Mouse (Mus musculus) intestine, embryonic 14.5 days (tissue): ENCODE results near the gene Opa1. TPM values are rescaled to one million over a fixed set of nuclear protein-coding genes. Genes with fewer than 3 reads are reported as not detected.

Experiments
- ATAC-seq: fragments of 200-750 bp; cut with Nextera tagmentation; replicated peaks from 2 replicates; pipeline ENCODE4 v1.8.0; 2017; ENCODE audit warnings: low read depth, moderate number of reproducible peaks, moderate TSS enrichment, moderate library complexity; ENCODE audit not compliant: low FRiP score, low TSS enrichment
- DNase-seq: peaks from one replicate; pipeline ENCODE4 v3.0.0-alpha.2; 2018; ENCODE audit warnings: low spot score
- H3K27ac ChIP-seq: fragments of 300-500 bp; sonication (generic); 2 replicates; pipeline ENCODE4 v1.5.1; 2014; ENCODE audit warnings: low read depth, mild to moderate bottlenecking, control low read depth
- H3K27me3 ChIP-seq: fragments of 300-500 bp; sonication (generic); replicated peaks from 2 replicates; pipeline ENCODE4 v1.6.1; 2014; ENCODE audit warnings: low read length, control low read depth; ENCODE audit not compliant: control insufficient read depth, insufficient read depth
- H3K36me3 ChIP-seq: fragments of 300-500 bp; sonication (generic); 2 replicates; pipeline ENCODE4 v1.6.1; 2014; ENCODE audit warnings: low read length, control low read depth; ENCODE audit not compliant: control insufficient read depth, insufficient read depth
- H3K4me1 ChIP-seq: fragments of 300-500 bp; sonication (generic); replicated peaks from 2 replicates; pipeline ENCODE4 v1.6.1; 2014; ENCODE audit warnings: low read length, control low read depth, mixed read lengths; ENCODE audit not compliant: control insufficient read depth, insufficient read depth
- H3K4me2 ChIP-seq: fragments of 300-500 bp; sonication (generic); 2 replicates; pipeline ENCODE4 v1.6.1; 2014; ENCODE audit warnings: low read length
- H3K4me3 ChIP-seq: fragments of 300-500 bp; sonication (generic); 2 replicates; pipeline ENCODE4 v1.5.1; 2014; ENCODE audit warnings: low read depth, low read length, control low read depth, mixed read lengths
- H3K9ac ChIP-seq: fragments of 300-500 bp; sonication (generic); 2 replicates; pipeline ENCODE4 v1.6.1; 2014; ENCODE audit warnings: mild to moderate bottlenecking, low read length
- H3K9me3 ChIP-seq: fragments of 300-500 bp; sonication (generic); 2 replicates; pipeline ENCODE4 v1.6.1; 2016; ENCODE audit warnings: low read length, control low read depth; ENCODE audit not compliant: control insufficient read depth
- WGBS: fragments of 180-500 bp; shearing (Covaris S2); extraction: QIAGEN DNeasy Blood & Tissue Kit; methylation state at CpG from one replicate; pipeline ENCODE4 v1.1.7; 2014; 5-methylcytosine and 5-hydroxymethylcytosine counted together
- polyA plus RNA-seq: library from polyadenylated mRNA; unstranded; fragments of >200 nt; fragmentation: Nextera tagmentation; extraction: Ambion mirVana; gene quantifications from 2 replicates; pipeline ENCODE4 v1.2.1, GENCODE M21; 2014

Gene Opa1
- polyA plus RNA-seq, 1 experiment from 2014 or later: 37.6 TPM

GRCm38 (mm10) chr16:29673230-29673629 lies 94.1 kb downstream of the Opa1 start:
- Histone ChIP-seq H3K27me3 (no peaks in the 10 kb centered on the region), H3K27ac (no peak overlapping the region), H3K4me3 (no peak overlapping the region), H3K9me3 (0 out of 2 replicates have a peak, but pooled peaks cover 6% of the 10 kb centered on the region), H3K9ac (no peak overlapping the region), H3K4me1 (no peaks in the 10 kb centered on the region), H3K4me2 (no peak overlapping the region), H3K36me3 (no peaks in the 10 kb centered on the region)
- DNase-seq (no peak), ATAC-seq (no peak)
- 88% methylated on average over 3 of the region's 3 CpGs for WGBS

- Histone ChIP-seq H3K9ac (no peak overlapping the region), H3K4me2 (no peak overlapping the region), H3K4me1 (peaks cover 13% of the 10 kb centered on the region), H3K9me3 (0 out of 2 replicates have a peak, but pooled peaks cover 6% of the 10 kb centered on the region), H3K27ac (no peak overlapping the region), H3K36me3 (no peaks in the 10 kb centered on the region), H3K27me3 (no peaks in the 10 kb centered on the region), H3K4me3 (no peak overlapping the region)
- DNase-seq: no peak
- WGBS: 77% methylated on average over 5 of the region's 5 CpGs
- ATAC-seq: no peak
Observed at GRCm38 (mm10) chr16:29679607-29680006, 100.5 kb downstream of the Opa1 start.

GRCm38 (mm10) chr16:29680548-29681175 lies 101.5 kb downstream of the Opa1 start:
- Histone ChIP-seq H3K27me3 (no peaks in the 10 kb centered on the region), H3K9me3 (0 out of 2 replicates have a peak, but pooled peaks cover 6% of the 10 kb centered on the region), H3K4me2 (no peak overlapping the region), H3K27ac (no peak overlapping the region), H3K9ac (no peak overlapping the region), H3K4me1 (peaks cover 13% of the 10 kb centered on the region), H3K4me3 (no peak overlapping the region), H3K36me3 (no peaks in the 10 kb centered on the region)
- 70% methylated on average over 18 of the region's 18 CpGs for WGBS
- ATAC-seq (no peak), DNase-seq (no peak)

GRCm38 (mm10) chr16:29682555-29683431 lies 103.7 kb downstream of the Opa1 start:
- Histone ChIP-seq H3K9ac (no peak overlapping the region), H3K9me3 (0 out of 2 replicates have a peak, but pooled peaks cover 2% of the 10 kb centered on the region), H3K4me2 (no peak overlapping the region), H3K36me3 (no peaks in the 10 kb centered on the region), H3K4me1 (peaks cover 13% of the 10 kb centered on the region), H3K4me3 (no peak overlapping the region), H3K27ac (no peak overlapping the region), H3K27me3 (no peaks in the 10 kb centered on the region)
- WGBS: 42% methylated on average over 17 of the region's 17 CpGs
- DNase-seq: no peak
- ATAC-seq: 0 out of 2 replicates have a peak, but pooled peaks have one; percentile 43

GRCm38 (mm10) chr16:29683563-29683962 lies 104.4 kb downstream of the Opa1 start:
- no peak overlapping the region for H3K9ac ChIP-seq
- peak; percentile 30; the same call in 1 of the 2 replicates for ATAC-seq
- H3K27me3 ChIP-seq: no peaks in the 10 kb centered on the region
- no peak overlapping the region for H3K4me3 ChIP-seq
- peak; percentile 65 for DNase-seq
- H3K4me1 ChIP-seq: peaks cover 13% of the 10 kb centered on the region
- no peaks in the 10 kb centered on the region for H3K36me3 ChIP-seq
- WGBS: 18% methylated on average over 12 of the region's 12 CpGs
- H3K4me2 ChIP-seq: no peak overlapping the region
- no peak overlapping the region for H3K27ac ChIP-seq
- H3K9me3 ChIP-seq: no peaks in the 10 kb centered on the region

- no peak overlapping the region for H3K4me2 ChIP-seq
- peaks cover 13% of the 10 kb centered on the region for H3K4me1 ChIP-seq
- ATAC-seq (no peak), DNase-seq (no peak)
- no peak overlapping the region for H3K4me3 ChIP-seq
- WGBS: 60% methylated on average over 2 of the region's 2 CpGs
- no peaks in the 10 kb centered on the region for H3K36me3 ChIP-seq
- H3K9me3 ChIP-seq: no peaks in the 10 kb centered on the region
- no peak overlapping the region for H3K9ac ChIP-seq
- no peak overlapping the region for H3K27ac ChIP-seq
- H3K27me3 ChIP-seq: no peaks in the 10 kb centered on the region
Observed at GRCm38 (mm10) chr16:29684111-29684510, 105.0 kb downstream of the Opa1 start.

GRCm38 (mm10) chr16:29684641-29685040 lies 105.5 kb downstream of the Opa1 start:
- 81% methylated on average over 2 of the region's 2 CpGs for WGBS
- no peak overlapping the region for H3K27ac ChIP-seq
- no peaks in the 10 kb centered on the region for H3K9me3 ChIP-seq
- ATAC-seq (no peak), DNase-seq (no peak)
- H3K4me2 ChIP-seq: no peak overlapping the region
- H3K36me3 ChIP-seq: no peaks in the 10 kb centered on the region
- peaks cover 13% of the 10 kb centered on the region for H3K4me1 ChIP-seq
- no peaks in the 10 kb centered on the region for H3K27me3 ChIP-seq
- H3K9ac ChIP-seq: no peak overlapping the region
- H3K4me3 ChIP-seq: no peak overlapping the region

- 71% methylated on average over 6 of the region's 6 CpGs for WGBS
- H3K9ac ChIP-seq: no peak overlapping the region
- no peak for ATAC-seq
- no peak overlapping the region for H3K4me3 ChIP-seq
- no peak overlapping the region for H3K27ac ChIP-seq
- DNase-seq: no peak
- no peaks in the 10 kb centered on the region for H3K36me3 ChIP-seq
- peaks cover 13% of the 10 kb centered on the region for H3K4me1 ChIP-seq
- no peaks in the 10 kb centered on the region for H3K27me3 ChIP-seq
- no peak overlapping the region for H3K4me2 ChIP-seq
- no peaks in the 10 kb centered on the region for H3K9me3 ChIP-seq
Observed at GRCm38 (mm10) chr16:29686141-29686540, 107.0 kb downstream of the Opa1 start.
